Comparison of ENCODE assay signal across 8 mouse cellular contexts in the genomic region with DNA sequence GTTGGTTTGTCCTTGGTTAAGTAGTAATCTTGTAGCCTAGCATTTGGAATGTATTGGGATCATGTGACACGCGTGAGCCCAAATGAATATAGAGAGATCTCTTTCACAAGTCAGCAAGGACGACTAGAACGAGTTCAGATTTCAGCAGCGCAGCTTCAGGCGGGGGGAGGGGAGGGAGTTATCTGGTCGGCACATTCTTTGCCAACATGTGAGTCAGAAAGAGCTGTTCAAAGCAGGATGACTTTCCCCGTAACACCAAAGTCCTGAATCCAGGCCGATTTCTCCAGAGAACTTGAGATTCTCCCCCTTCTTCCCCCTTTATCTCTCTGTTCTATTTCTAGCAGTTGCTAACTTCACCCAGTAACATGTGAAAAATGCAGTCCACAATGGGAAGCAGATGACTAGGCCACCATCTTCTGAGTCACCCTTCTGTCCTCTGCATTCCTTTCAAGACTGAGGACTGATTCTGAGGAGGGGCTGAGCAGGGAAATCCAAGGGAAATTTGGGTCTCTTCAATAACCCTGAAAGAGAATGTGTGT.
DNase-seq lines count a peak whose midpoint lies in the region; ATAC-seq lines count a peak whose summit lies in the region.

No protein-coding gene starts in this region.

- peaks cover 63% of the 10 kb centered on the region for H3K4me1 ChIP-seq in limb, embryonic 13.5 days
- H3K4me1 ChIP-seq in limb, embryonic 10.5 days = peaks cover 56% of the 10 kb centered on the region
- peaks cover 49% of the 10 kb centered on the region for H3K4me1 ChIP-seq in heart, embryonic 13.5 days
- peaks cover 11% of the 10 kb centered on the region; the same call in 1 of the 2 replicates for H3K4me1 ChIP-seq in hindbrain, embryonic 13.5 days (replicated peaks)
- H3K4me1 ChIP-seq in kidney, embryonic 15.5 days = peaks cover 4% of the 10 kb centered on the region

- no peaks in the 10 kb centered on the region for H3K36me3 ChIP-seq in limb, embryonic 13.5 days
- no peaks in the 10 kb centered on the region for H3K36me3 ChIP-seq in limb, embryonic 10.5 days
- H3K36me3 ChIP-seq in heart, embryonic 13.5 days = no peaks in the 10 kb centered on the region
- no peaks in the 10 kb centered on the region for H3K36me3 ChIP-seq in hindbrain, embryonic 13.5 days
- no peaks in the 10 kb centered on the region for H3K36me3 ChIP-seq in kidney, embryonic 15.5 days

- 0 out of 2 replicates have a peak, but pooled peaks cover 5% of the 10 kb centered on the region for H3K27me3 ChIP-seq in limb, embryonic 13.5 days
- H3K27me3 ChIP-seq in limb, embryonic 10.5 days (ENCODE audit: low read depth, poor library complexity, severe bottlenecking) = peaks cover 29% of the 10 kb centered on the region
- H3K27me3 ChIP-seq in heart, embryonic 13.5 days (replicated peaks) = no peaks in the 10 kb centered on the region
- no peaks in the 10 kb centered on the region for H3K27me3 ChIP-seq in hindbrain, embryonic 13.5 days
- no peaks in the 10 kb centered on the region for H3K27me3 ChIP-seq in kidney, embryonic 15.5 days

- H3K27ac ChIP-seq in limb, embryonic 13.5 days = peak overlapping the region; percentile 58
- no peak overlapping the region for H3K27ac ChIP-seq in limb, embryonic 10.5 days
- H3K27ac ChIP-seq in heart, embryonic 13.5 days (replicated peaks) = peak overlapping the region; percentile 93
- no peak overlapping the region for H3K27ac ChIP-seq in hindbrain, embryonic 13.5 days
- H3K27ac ChIP-seq in kidney, embryonic 15.5 days = no peak overlapping the region

- 37% methylated on average over 9 of the region's 9 CpGs for WGBS in limb, embryonic 13.5 days
- WGBS in limb, embryonic 10.5 days = 59% methylated on average over 9 of the region's 9 CpGs
- 11% methylated on average over 9 of the region's 9 CpGs for WGBS in heart, embryonic 13.5 days
- 69% methylated on average over 9 of the region's 9 CpGs for WGBS in hindbrain, embryonic 13.5 days
- WGBS in kidney, embryonic 15.5 days = 49% methylated on average over 9 of the region's 9 CpGs

- H3K9ac ChIP-seq in limb, embryonic 13.5 days = no peak overlapping the region
- no peak overlapping the region for H3K9ac ChIP-seq in heart, embryonic 13.5 days
- H3K9ac ChIP-seq in hindbrain, embryonic 13.5 days = no peak overlapping the region
- no peak overlapping the region for H3K9ac ChIP-seq in kidney, embryonic 15.5 days

- no peak overlapping the region for H3K4me3 ChIP-seq in limb, embryonic 13.5 days
- H3K4me3 ChIP-seq in limb, embryonic 10.5 days = no peak overlapping the region
- no peak overlapping the region for H3K4me3 ChIP-seq in heart, embryonic 13.5 days
- no peak overlapping the region for H3K4me3 ChIP-seq in hindbrain, embryonic 13.5 days
- H3K4me3 ChIP-seq in kidney, embryonic 15.5 days (replicated peaks) = no peak overlapping the region

- no peak overlapping the region for H3K4me2 ChIP-seq in limb, embryonic 13.5 days (replicated peaks)
- H3K4me2 ChIP-seq in heart, embryonic 13.5 days = peak overlapping the region; percentile 32
- H3K4me2 ChIP-seq in hindbrain, embryonic 13.5 days = no peak overlapping the region
- H3K4me2 ChIP-seq in kidney, embryonic 15.5 days = no peak overlapping the region

- ATAC-seq in limb, embryonic 13.5 days (ENCODE audit: low FRiP score, low read depth) = peak; percentile 22; the same call in 1 of the 2 replicates
- no peak for ATAC-seq in heart, embryonic 13.5 days (ENCODE audit: extremely low read depth, insufficient number of reproducible peaks, low FRiP score, low TSS enrichment)
- ATAC-seq in hindbrain, embryonic 13.5 days (ENCODE audit: low FRiP score) = no peak
- ATAC-seq in kidney, embryonic 15.5 days (replicated peaks; ENCODE audit: low FRiP score) = no peak

- no peak for DNase-seq in limb, embryonic 10.5 days (ENCODE audit: low spot score)
- DNase-seq in embryo, embryonic 11 days = peak; percentile 68
- DNase-seq in right cerebral cortex, postnatal 36 days (ENCODE audit: low spot score in 2 of 2) = peak; percentile 5 to 9
- DNase-seq in cerebellum, adult 18-20 months = no peak

- no peaks in the 10 kb centered on the region for H3K9me3 ChIP-seq in limb, embryonic 13.5 days
- no peaks in the 10 kb centered on the region for H3K9me3 ChIP-seq in limb, embryonic 10.5 days (replicated peaks)
- H3K9me3 ChIP-seq in heart, embryonic 13.5 days = no peaks in the 10 kb centered on the region
- H3K9me3 ChIP-seq in hindbrain, embryonic 13.5 days = no peaks in the 10 kb centered on the region
- H3K9me3 ChIP-seq in kidney, embryonic 15.5 days (replicated peaks) = no peaks in the 10 kb centered on the region

Comparison
In these comparisons a context has a peak if more than half of its experiments do, and no peak if none do; other contexts are left out.
1. H3K27ac ChIP-seq: peak in limb, embryonic 13.5 days (single experiment) and heart, embryonic 13.5 days (single experiment); none in limb, embryonic 10.5 days (single experiment), hindbrain, embryonic 13.5 days (single experiment) and kidney, embryonic 15.5 days (single experiment).
2. DNase-seq: peak in embryo, embryonic 11 days (single experiment) and right cerebral cortex, postnatal 36 days (2 of 2); none in limb, embryonic 10.5 days (single experiment) and cerebellum, adult 18-20 months (0 of 2).